Mouse (Mus musculus): ENCODE data around the gene Kifc5b.
"Not testable (repeated sequence)": the region's sequence is repeated elsewhere in the genome, so short reads cannot be mapped to it uniquely, and the experiment has no call there.

The Kifc5b gene

GRCm38 (mm10) chr17:26972703-26973574 lies 56.0 kb downstream of the Kifc5b start, which contains the start of gene Zbtb9:
Zbtb9 (plus strand) TSS chr17:26973167.
- DNase-seq = peak; percentile 96

- no peak for DNase-seq
These were observed 57.7 kb downstream of the Kifc5b start for GRCm38 (mm10) chr17:26974547-26974946.

- DNase-seq = no peak
These were observed 58.5 kb downstream of the Kifc5b start for GRCm38 (mm10) chr17:26975415-26975814.

GRCm38 (mm10) chr17:26977354-26977753 lies 60.5 kb downstream of the Kifc5b start:
- DNase-seq = not testable (repeated sequence)

GRCm38 (mm10) chr17:26979426-26979825 lies 62.5 kb downstream of the Kifc5b start:
- DNase-seq = no peak

GRCm38 (mm10) chr17:26981050-26981449 lies 64.2 kb downstream of the Kifc5b start:
- no peak for DNase-seq

Data from lung, postnatal 14 days (tissue).